Mouse (Mus musculus): ENCODE results near the gene Grb2.
"Not testable (repeated sequence)": the region's sequence is repeated elsewhere in the genome, so short reads cannot be mapped to it uniquely, and the experiment has no call there.

Grb2 gene

GRCm38 (mm10) chr11:115649706-115650105, 58.7 kb downstream of the Grb2 start:
- no peak for DNase-seq (ENCODE audit: extremely low read depth, low read depth)

- DNase-seq (ENCODE audit: extremely low read depth, low read depth): peak; percentile 47
Observed at GRCm38 (mm10) chr11:115647459-115647858, 60.9 kb downstream of the Grb2 start.

GRCm38 (mm10) chr11:115646439-115646838, 62.0 kb downstream of the Grb2 start:
- no peak for DNase-seq (ENCODE audit: extremely low read depth, low read depth)

- not testable (repeated sequence) for DNase-seq (ENCODE audit: extremely low read depth, low read depth)
Observed at GRCm38 (mm10) chr11:115645498-115645897, 62.9 kb downstream of the Grb2 start.

GRCm38 (mm10) chr11:115644308-115644707, 64.1 kb downstream of the Grb2 start:
- no peak for DNase-seq (ENCODE audit: extremely low read depth, low read depth)

GRCm38 (mm10) chr11:115643265-115643664, 65.1 kb downstream of the Grb2 start:
- no peak for DNase-seq (ENCODE audit: extremely low read depth, low read depth)

GRCm38 (mm10) chr11:115642705-115643104, 65.7 kb downstream of the Grb2 start:
- no peak for DNase-seq (ENCODE audit: extremely low read depth, low read depth)

- DNase-seq (ENCODE audit: extremely low read depth, low read depth): no peak
Observed at GRCm38 (mm10) chr11:115641664-115642036, 66.7 kb downstream of the Grb2 start.

GRCm38 (mm10) chr11:115640978-115641663, 67.3 kb downstream of the Grb2 start:
- no peak for DNase-seq (ENCODE audit: extremely low read depth, low read depth)

GRCm38 (mm10) chr11:115640311-115640828, 68.0 kb downstream of the Grb2 start:
- DNase-seq (ENCODE audit: extremely low read depth, low read depth): no peak

- DNase-seq (ENCODE audit: extremely low read depth, low read depth): no peak
Observed at GRCm38 (mm10) chr11:115639540-115639939, 68.9 kb downstream of the Grb2 start.

- DNase-seq (ENCODE audit: extremely low read depth, low read depth): peak; percentile 53
Observed at GRCm38 (mm10) chr11:115638498-115639409, 69.6 kb downstream of the Grb2 start.

- no peak for DNase-seq (ENCODE audit: extremely low read depth, low read depth)
Observed at GRCm38 (mm10) chr11:115636960-115637359, 71.4 kb downstream of the Grb2 start.

GRCm38 (mm10) chr11:115635484-115635883, 72.9 kb downstream of the Grb2 start:
- DNase-seq (ENCODE audit: extremely low read depth, low read depth): no peak

GRCm38 (mm10) chr11:115635041-115635440, 73.4 kb downstream of the Grb2 start:
- DNase-seq (ENCODE audit: extremely low read depth, low read depth): no peak

- DNase-seq (ENCODE audit: extremely low read depth, low read depth): no peak
Observed at GRCm38 (mm10) chr11:115634109-115634508, 74.3 kb downstream of the Grb2 start.

- no peak for DNase-seq (ENCODE audit: extremely low read depth, low read depth)
Observed at GRCm38 (mm10) chr11:115632862-115633261, 75.5 kb downstream of the Grb2 start.

GRCm38 (mm10) chr11:115632247-115632646, 76.2 kb downstream of the Grb2 start:
- DNase-seq (ENCODE audit: extremely low read depth, low read depth): no peak

- peak; percentile 65 for DNase-seq (ENCODE audit: extremely low read depth, low read depth)
Observed at GRCm38 (mm10) chr11:115631505-115631890, 76.9 kb downstream of the Grb2 start.

GRCm38 (mm10) chr11:115630532-115631504, 77.6 kb downstream of the Grb2 start:
- DNase-seq (ENCODE audit: extremely low read depth, low read depth): peak; percentile 79

Measured in MEL-GATA-1-ER (cell line).